Mouse (Mus musculus) CD4-positive, CD25-positive, alpha-beta regulatory T cell, adult 2 months (primary cell): ENCODE results near the gene Borcs8.

ENCODE experiments used
- DNase-seq: peaks from one replicate; pipeline ENCODE4 v3.0.0-alpha.2; 2012; ENCODE audit warnings: low read depth, low spot score

The Borcs8 gene

DNA sequence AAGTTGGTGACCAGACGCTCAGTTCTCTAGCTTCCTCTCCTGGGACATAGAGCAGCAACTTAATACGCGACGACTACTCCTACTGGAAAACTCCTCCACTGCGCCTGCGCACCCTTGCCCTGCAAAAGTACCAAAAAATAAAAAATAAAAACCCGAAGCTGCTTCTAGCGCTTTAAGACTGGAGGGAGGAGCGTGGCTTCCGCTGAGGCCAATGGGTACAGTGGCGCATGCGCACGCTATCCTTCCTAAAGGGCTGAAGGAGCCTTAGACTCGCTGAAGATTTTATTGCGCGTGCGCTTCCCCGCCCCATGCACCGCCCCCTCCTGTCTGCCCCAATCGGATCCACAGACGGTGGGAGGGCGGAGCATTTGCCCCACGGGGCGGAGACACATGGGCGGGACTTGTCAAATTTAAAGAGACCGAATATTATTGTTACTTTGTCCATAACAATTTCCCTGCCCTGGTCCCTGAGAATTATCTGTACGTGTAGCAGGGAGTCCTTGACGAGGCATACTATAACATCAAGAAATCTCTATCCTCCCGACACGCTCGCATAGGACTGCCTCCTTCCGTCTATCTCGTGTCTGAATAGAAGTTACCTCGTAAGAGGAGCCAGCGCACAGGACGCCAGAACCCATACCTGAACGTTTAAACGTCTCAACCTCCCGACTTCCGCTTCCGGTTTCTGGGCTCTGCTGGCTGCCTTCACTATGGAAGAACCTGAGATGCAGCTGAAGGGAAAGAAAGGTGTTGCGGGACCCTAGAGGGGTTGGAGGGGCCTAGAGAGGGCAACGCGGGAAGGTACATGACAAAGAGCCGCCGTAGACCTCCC is at the start of gene Borcs8, which contains the start of the genes Rfxank and Mef2b:
Gene Borcs8, plus strand, starts transcription at position 474 of the 832 bp plus-strand sequence.
Gene Rfxank, minus strand, starts transcription at position 129 of the 832 bp plus-strand sequence.
Gene Mef2b, plus strand, starts transcription at position 686 of the 832 bp plus-strand sequence.
- DNase-seq, result peak; percentile 100

DNA sequence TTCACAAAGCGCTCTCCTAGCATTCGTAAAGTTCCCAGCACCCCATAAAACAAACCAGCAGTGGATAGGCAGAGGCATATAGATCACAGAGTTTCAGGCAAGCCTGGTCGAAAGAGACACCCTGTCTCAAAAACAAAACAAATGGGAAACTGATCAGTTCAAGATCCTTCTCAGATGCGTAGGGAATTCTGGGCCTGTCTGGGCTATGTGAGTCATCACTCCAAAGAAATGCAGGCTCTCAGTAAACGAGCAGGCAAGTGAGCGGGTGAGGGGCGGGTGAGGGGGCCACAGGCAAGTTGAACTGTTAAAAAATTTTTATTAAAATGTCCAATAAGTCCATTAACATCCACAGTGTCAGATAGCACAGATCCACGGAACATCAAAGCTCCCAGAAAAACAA is 46.5 kb upstream of the Borcs8 start:
- DNase-seq, result no peak

DNA sequence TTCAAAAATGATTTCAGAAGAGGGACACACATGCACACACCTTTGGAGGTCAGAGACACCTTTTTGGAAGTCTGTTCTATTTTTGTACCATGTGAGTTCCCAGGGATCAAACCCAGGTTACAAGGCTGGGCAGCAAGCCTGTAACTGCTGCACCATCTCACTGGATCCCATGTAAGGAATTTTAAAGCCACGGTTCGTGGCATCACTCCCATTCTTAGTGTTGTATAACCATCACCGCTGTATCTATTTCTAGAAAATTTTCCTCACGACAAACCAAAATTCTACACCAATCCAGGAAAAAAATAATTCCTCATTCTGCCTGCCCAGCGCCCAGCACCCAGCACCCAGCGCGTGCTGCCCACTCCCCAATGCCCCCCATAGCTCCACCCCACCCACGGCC is 40.0 kb upstream of the Borcs8 start:
- DNase-seq, result no peak

DNA sequence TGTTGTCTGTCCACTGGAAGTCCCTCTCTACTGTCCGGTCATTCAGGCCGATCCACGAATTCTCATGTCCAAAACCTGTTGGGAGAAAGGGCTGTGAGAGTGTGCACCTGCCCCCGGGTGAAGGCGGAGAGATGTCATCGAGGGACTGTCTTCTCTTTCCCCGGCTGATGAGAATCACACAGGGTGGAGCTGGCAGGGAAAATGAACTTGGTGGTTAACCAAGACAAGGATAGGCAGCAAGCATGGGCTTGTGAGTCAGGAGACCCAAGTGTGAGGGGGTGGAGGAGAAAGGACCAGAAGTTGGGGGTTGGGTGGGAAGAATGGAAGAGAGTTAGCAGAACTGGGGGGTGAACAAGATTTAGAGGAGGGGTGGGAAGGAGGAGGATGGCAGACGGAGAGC is 39.1 kb upstream of the Borcs8 start:
- DNase-seq, result no peak

DNA sequence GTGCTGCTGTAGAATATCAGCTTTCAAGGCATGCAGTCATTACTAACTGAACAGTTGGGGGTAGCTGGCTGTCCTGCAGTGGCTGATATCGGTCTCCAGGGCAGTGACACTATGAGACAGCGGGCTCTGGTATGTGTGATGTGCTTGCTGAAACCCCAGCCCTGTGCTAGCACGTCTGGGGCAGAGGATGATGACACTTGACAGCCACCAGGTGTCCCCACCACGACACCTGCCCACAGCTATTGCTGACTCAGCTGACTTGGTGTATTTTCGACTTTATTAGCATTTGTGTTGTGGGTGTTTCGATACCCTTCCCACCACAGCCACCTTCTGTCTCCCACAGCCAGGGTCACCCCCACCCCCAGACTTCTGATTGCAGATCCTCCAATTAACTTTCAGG is 34.8 kb upstream of the Borcs8 start:
- peak; percentile 85 for DNase-seq

DNA sequence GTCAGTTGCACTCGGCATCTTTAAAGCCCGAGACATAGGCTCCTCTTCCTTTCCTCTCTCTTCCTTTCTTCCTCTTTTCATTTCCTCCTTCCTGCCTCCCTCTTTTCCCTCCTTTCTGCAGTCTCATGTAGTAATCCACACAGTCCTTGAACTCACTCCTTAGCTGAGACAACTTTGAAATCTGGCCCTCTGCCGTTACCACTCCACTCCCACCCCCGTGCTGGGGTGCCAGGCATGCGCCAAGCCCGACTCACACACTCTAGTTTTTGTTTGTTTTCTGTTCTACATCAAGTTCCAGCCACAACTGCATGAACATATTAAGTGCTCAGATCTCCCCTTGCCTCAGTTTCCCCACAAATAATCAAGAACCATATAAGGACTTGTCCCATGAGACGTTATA is 34.4 kb upstream of the Borcs8 start:
- DNase-seq, result no peak

DNA sequence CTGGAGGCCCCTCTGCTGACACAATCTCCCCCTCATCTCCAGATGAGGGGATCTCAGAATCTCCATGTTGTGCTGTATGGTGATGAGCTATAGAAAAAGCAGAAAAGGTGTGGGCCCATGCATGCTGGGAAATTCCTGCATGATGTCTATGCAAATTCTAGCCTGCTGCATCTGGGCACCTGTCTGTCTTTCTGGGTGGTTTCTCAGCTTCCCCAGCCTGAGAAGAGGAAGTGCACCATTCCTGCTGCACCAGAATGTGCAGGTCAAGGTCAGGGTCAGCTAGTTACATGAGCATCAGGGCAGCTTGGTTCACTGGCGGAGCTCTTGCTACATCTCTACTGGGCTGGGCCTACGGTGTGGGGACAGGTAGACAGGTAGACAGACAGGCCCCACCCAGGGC is 28.8 kb upstream of the Borcs8 start:
- no peak for DNase-seq

DNA sequence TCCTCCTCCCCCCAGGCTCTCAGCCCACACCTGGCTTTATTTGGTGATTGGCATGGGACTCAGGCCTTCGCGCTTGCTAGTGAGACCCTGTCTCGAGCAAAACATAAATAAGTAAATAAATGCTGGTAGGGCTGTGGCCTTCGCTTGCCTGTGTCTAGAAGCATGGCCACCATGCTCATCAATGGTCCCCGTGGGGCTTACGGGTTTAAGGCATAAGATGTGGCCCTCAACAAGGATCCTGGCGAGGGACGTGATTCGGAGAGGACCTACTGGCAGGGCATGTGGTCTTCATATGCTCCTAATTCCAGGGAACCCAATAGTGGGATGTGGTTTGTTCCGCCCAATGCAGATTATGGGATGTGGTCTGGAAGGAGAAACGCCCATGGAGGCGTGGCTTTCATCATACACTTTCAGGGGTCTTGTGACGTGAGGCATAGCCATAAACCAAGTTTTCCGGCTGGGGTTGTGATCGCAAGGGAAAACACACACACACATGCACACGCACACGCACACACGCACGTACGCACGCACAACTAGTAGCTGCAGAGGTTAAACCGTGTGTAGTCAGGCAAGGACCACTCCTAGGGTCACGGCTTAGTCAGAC is 28.0 kb upstream of the Borcs8 start:
- DNase-seq, result no peak

DNA sequence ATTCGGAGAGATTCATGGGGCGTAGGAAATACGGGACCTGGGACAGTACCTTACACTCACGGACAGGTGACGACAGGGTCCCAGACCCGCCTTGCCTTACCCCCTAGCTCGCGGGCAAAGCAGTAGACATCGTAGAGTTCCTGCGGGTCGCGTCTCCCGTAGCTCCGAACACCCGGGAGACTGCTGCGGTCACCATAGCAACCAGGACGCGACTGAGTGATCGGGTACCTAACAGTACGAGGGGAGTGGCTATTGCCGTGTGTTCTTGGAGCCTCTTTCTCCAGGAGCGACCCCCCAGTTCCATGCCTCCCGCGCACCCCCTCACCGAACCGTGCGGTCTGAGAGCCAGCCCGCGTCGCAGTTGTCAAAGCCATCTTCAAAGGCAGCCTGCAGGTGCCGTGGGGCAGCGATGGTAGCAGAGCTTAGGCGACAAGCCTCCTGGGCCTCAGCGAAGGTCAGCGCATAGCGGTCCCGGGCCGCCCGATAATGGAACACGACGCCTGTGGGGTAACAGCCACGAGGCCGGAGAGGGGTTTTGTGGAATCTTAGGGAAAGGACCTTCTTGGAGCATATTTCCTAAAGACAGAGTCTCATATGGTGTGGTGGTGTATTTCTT is 26.8 kb upstream of the Borcs8 start:
- peak; percentile 23 for DNase-seq

DNA sequence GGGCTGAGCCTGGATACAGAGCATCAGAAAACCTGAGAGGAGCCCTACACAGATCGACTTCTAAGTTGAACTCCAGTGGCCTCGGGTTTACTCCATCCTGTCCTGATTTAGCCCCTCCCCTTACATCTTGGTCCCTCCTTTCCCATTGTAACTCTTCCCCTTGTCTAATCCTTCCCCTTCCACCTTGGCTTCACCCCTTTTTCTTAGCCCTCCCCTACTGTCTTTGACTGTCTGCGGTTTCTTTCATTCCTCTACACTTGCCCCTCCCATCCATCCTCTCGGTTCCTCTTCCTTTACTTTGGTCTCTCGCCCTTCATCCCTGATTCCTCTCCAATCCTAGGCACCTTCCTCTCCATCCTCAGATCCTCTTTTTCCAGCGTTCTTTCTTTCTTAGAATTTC is 24.8 kb upstream of the Borcs8 start:
- no peak for DNase-seq

DNA sequence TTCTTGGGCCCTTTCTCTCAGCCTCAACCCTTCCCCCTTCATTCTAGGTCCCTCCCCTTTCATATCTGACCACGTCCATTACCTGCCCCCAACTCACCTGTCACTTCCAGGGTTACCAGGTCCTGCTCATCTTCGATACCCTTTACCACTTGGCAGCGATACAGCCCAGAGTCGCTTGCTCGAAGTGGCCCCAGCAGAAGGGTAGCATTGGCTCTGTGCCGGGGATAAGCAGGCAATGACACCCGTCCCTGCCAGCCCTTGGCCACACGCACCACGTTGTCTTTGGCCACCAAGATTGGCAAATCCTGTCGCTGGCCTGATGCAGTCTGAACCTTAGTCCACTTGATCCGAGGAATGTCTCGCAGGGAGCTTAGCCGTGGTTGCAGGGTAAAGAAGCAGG is 24.4 kb upstream of the Borcs8 start:
- DNase-seq, result no peak

DNA sequence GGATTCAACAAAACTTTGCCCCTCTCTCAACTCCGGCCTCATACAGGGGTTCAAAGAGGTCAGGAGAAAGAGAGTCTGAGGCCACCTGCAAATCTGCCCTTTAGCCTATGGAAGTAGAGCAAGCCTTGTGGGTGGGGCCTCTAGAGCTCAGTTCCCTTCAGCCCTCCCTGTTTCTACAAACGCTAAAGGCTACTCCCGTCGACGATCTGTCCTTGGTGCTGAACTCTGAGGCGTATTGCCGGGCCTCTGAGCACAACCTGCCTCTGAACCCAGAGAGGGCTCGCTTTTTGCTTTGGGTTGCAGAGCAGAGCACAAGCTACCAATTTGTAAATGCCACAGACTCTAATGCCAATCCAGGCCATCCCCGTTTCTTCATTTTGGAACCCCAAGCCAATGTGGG is 21.7 kb upstream of the Borcs8 start:
- DNase-seq, result peak; percentile 39

DNA sequence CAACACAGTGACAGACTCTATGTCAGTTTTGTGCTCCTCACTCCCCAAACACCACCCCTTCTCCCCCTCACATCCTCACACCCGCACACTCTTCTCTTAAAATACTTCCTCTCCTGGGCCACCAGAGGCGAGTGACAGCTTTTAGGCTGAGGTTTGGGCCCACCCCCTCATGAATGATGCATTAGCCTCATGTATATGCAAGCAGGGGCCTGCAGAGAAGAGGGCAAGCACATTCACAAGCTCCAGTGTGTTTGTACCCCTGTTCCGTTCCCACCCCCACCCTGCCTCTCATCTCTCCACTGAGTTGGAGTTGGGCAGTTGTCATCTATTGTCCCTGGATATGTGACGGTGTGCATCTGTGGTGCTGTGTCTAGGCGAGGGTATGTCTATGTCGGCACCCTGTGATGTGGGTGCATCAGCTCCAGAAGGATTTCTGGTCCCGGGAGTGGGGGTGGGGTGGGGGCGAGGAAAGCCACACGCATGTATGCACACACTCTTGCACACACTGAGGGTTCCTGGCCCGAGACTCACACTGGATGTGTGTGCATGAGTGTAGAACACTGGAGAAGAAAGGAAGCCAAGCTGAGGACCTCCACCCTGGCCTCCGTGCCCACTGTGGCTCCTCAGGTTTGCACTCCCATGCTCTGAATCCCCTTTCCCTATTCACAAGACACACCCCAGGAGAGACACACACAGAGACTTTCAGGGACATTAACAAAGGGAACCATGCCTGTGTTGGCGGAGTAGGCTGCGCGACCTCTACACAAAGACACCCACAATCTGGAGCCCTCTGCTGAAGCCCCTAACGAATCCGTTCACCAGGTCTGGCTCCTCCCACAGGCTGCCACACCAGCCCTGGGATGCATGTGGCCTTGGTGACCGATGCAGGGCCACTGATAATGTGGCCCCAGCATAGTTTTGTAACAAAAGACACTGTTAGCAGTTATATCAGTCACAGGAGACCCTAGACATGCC is 20.3 kb upstream of the Borcs8 start:
- DNase-seq, result no peak

DNA sequence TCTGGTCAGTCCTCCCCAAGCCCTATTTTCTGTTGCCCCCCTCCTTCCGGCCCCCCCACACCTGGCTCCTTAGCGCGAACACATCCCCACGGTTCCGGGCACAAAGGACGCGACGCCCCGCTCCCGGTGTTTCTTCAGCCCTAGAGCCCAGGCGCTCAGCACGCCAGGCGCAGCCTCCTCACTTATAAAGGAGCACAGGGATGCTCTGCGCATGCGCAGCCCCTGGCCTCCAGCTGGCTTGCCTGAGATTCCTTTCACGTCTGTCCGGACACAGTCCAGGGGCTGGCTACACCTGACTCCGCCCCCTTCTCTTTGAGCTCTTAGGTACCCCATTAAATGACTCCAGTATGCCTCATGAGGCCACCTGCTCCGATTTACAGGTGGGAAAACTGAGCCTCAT is 18.6 kb upstream of the Borcs8 start, which contains the start of gene Ncan:
Gene Ncan, minus strand, starts transcription at position 207 of the 400 bp plus-strand sequence.
- peak; percentile 58 for DNase-seq

DNA sequence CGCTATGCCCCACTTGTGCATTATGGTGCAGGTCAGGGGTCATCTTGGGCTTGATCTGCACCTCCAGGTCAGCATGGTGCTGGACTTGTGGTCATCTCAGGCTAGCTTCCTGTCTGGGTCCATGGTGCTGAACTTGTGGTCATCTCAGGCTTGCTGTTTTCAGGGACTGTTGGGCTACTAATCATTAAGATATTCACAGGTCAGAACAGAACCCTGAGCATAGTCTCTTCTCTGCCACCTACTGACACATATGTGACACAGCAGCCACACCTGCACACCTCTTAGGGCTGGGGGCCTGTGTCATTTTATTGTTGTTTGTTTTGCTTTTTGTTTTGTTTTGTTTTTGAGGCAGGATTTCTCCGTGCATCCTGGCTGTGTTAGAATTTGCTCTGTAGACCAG is 16.4 kb upstream of the Borcs8 start:
- DNase-seq, result peak; percentile 54

DNA sequence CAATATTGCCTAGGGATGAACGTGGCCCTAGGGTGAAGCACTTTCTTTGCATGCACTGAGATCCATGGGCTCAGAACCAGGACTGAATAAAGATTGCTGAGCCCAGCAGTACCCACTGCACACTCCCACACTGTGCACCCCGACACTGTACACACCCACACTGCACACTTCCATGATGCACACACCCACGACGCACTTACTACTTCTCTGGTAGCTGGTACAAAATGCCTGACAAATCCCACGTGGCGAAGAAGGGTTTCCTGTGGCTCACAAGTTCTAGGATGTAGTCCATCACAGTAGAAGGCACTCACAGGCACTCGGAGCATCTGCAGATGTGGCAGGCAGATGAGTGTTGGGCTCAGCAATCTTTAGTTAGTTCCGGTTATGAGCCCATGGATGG is 14.3 kb upstream of the Borcs8 start:
- no peak for DNase-seq

DNA sequence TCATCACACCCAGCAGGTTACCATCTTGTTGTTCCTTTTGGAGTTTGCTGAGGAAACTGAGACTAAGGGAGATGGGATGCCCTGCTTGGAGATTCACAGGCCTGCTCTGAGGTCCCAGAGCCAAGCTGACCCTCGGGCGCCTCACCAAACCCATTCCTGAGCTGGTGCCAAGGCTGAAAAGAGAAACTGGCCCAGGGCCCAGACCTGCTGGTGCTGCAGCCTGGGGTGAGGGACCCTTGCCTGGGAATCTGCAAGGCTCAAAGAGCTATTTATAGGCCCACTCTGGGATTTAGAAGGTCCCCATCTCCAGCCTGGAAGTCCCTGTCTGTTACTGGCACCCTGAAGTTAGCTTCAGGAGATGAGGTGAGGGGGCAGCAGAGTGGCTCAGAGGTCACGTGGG is 10.9 kb upstream of the Borcs8 start:
- DNase-seq, result no peak

DNA sequence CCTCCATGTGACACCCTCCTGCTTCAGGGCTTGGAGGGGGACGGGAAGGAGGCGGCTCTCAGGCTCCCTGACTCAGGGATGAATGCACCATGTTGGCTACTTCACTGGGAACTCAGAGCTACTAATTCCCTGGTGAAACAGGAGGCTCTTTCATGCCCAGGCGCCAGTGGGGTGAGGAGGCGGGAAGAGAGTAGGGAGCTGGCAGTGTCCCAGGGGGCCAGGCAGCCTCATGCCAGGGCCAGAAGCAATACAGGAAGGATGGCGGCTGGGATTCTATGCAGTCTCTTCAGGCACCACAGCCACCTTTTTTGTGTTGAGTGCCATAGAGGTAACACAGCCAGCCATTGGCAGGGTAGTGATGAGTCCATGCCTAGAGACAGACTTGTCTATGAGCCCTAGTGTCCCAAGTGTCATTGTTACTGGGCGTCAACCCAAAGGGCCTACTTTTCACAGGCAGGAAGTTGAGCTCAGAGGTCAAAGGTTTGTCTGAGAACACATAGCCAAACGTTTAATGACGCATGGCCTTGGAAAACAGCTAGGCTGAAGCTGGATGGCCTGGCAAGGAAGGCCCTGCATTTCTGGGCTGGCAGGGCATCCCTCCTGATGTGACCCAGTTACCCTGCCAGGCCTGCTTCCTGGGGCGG is 9.9 kb upstream of the Borcs8 start:
- no peak for DNase-seq

DNA sequence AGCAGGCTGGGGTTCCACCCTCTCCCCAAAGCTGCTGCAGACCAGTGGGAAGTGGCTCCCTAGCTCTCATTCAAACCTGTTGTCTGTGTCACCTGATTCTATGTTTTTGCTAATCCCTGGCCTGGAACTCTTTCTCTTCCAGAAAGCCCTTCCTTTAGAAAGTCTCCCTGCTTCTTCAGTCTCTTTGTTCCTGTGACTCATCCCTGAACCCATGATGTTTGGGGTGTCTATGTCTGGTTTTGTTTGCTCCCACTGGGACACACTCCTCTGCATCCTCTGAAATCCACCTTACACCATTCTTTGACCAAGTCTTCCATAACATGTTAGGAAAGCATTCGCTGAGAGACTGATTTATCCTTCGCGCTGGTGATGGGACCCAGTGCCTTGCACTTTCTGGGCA is 9.2 kb upstream of the Borcs8 start:
- DNase-seq, result no peak

DNA sequence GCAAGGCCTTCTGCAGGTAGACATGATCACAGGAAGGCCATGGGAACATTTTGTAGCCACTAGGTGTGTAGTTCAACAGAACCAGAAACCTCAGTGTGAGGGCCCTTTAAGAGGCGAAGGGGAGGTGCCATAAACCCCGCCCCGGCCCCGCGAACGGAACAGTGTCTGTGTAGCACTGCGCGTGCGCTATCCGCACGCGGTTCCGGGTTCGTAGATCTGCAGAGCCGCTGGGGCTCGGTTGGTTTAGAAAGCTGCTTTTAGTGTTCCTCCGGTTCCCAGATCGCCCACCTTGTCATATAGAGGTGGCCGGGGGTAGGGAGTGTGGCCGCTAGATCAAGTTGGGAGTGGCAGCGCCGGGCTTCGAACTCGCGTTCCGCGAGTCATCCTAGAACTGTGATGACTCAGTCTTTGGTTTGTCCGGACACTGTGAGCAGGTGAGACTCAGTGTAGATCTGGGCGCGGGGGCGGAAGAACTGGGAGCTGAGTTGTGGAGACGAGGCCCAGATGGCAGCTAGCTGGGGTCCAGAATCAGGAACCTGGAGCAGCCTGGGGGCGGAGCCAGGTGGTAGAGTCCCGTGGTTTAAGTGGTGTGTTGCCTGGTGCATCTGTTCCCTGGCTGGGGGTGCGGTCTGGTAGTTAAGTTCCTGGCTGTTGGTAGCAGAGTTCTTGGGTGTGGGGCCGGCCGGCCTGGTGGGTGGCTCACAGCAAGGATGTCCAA is 8.0 kb upstream of the Borcs8 start, which contains the start of gene Nr2c2ap:
Gene Nr2c2ap, plus strand, starts transcription at position 168 of the 718 bp plus-strand sequence.
- peak; percentile 95 for DNase-seq
